In genomic region chr3:63849765-63850346, GRCm38 (mm10) we compare ENCODE assay signal across 14 mouse cellular contexts. TPM values are rescaled to one million over a fixed set of nuclear protein-coding genes. Genes with fewer than 3 reads are reported as not detected.
DNase-seq lines count a peak whose midpoint lies in the region; ATAC-seq and TF ChIP-seq lines count a peak whose summit lies in the region.
"Had no signal": no experiment of that assay in that cellular context is flagged by ENCODE, and none has a peak within 500 bp of the region (broad histone marks: within the 10 kb centered on the region; RNA-seq: fewer than 3 reads in every experiment).

No protein-coding gene starts in this region.

- peak; percentile 56 for DNase-seq in embryo, embryonic 10 days (ENCODE audit: low spot score)
- DNase-seq in embryo, embryonic 11 days: no peak
- peak; percentile 49 for DNase-seq in embryo, embryonic 10.5 days (ENCODE audit: low spot score)
- peak; percentile 30 for DNase-seq in hindbrain, postnatal 0 days (ENCODE audit: low spot score)
- DNase-seq in midbrain, postnatal 0 days (ENCODE audit: low spot score): no peak
- no peak for DNase-seq in lung, postnatal 10 days
- no peak for DNase-seq in c-Kit-positive CD71-positive TER-119-positive erythroid progenitor cells, embryonic 14.5 days (ENCODE audit: low spot score)
- DNase-seq: heart, postnatal 10 days; spleen, adult 18-20 months had no signal

- H3K36me3 ChIP-seq in hindbrain, postnatal 0 days (ENCODE audit: insufficient read depth, low read length): no peaks in the 10 kb centered on the region
- H3K36me3 ChIP-seq in midbrain, postnatal 0 days (ENCODE audit: insufficient read depth, low read length): no peaks in the 10 kb centered on the region
- H3K36me3 ChIP-seq in liver, embryonic 12.5 days: no peaks in the 10 kb centered on the region
- H3K36me3 ChIP-seq: G1E; kidney, embryonic 15.5 days had no signal

- no peaks in the 10 kb centered on the region for H3K27me3 ChIP-seq in hindbrain, postnatal 0 days (ENCODE audit: insufficient read depth, low read length)
- H3K27me3 ChIP-seq in midbrain, postnatal 0 days (ENCODE audit: insufficient read depth, low read length): no peaks in the 10 kb centered on the region
- H3K27me3 ChIP-seq in liver, embryonic 12.5 days (replicated peaks): no peaks in the 10 kb centered on the region
- H3K27me3 ChIP-seq: kidney, embryonic 15.5 days had no signal

- peak overlapping the region; percentile 47 for H3K4me2 ChIP-seq in hindbrain, postnatal 0 days (ENCODE audit: low read depth, low read length)
- peak overlapping the region; percentile 34 for H3K4me2 ChIP-seq in midbrain, postnatal 0 days (ENCODE audit: low read depth, low read length, poor library complexity, severe bottlenecking)
- no peak overlapping the region for H3K4me2 ChIP-seq in liver, embryonic 12.5 days
- H3K4me2 ChIP-seq: kidney, embryonic 15.5 days had no signal

- H3K4me1 ChIP-seq in hindbrain, postnatal 0 days (ENCODE audit: insufficient read depth, low read length): no peaks in the 10 kb centered on the region; the same call in 1 of the 2 replicates
- H3K4me1 ChIP-seq in midbrain, postnatal 0 days (ENCODE audit: insufficient read depth, low read length): no peaks in the 10 kb centered on the region
- H3K4me1 ChIP-seq in liver, embryonic 12.5 days: no peaks in the 10 kb centered on the region

- peak overlapping the region; percentile 18 for H3K4me3 ChIP-seq in hindbrain, postnatal 0 days (ENCODE audit: low read length)
- peak overlapping the region; percentile 10; the same call in 1 of the 2 replicates for H3K4me3 ChIP-seq in midbrain, postnatal 0 days (ENCODE audit: low read depth, low read length)
- no peak overlapping the region for H3K4me3 ChIP-seq in liver, embryonic 12.5 days
- H3K4me3 ChIP-seq: kidney, embryonic 15.5 days had no signal

- H3K9me3 ChIP-seq in hindbrain, postnatal 0 days (ENCODE audit: low read length): no peaks in the 10 kb centered on the region
- H3K9me3 ChIP-seq in midbrain, postnatal 0 days (ENCODE audit: low read length): no peaks in the 10 kb centered on the region
- H3K9me3 ChIP-seq in liver, embryonic 12.5 days (replicated peaks): no peaks in the 10 kb centered on the region
- H3K9me3 ChIP-seq: G1E; kidney, embryonic 15.5 days had no signal

- ATAC-seq in hindbrain, postnatal 0 days: peak; percentile 67; the same call in 1 of the 2 replicates
- ATAC-seq in midbrain, postnatal 0 days (ENCODE audit: low FRiP score): no peak; the same call in 1 of the 2 replicates
- no peak for ATAC-seq in liver, embryonic 12.5 days
- ATAC-seq: activated CD4-positive, CD25-positive, alpha-beta regulatory T cell, adult 4 months had no signal

- WGBS in hindbrain, postnatal 0 days: 21% methylated on average over 10 of the region's 10 CpGs
- WGBS in midbrain, postnatal 0 days: 16% methylated on average over 10 of the region's 10 CpGs
- WGBS in liver, embryonic 12.5 days (ENCODE audit: insufficient replicate concordance): 55% methylated on average over 10 of the region's 10 CpGs

- no peak for TF ChIP-seq CTCF in hindbrain, postnatal 0 days (IDR thresholded peaks at IDR 0.05; ENCODE audit: low read depth)
- no peak for TF ChIP-seq CTCF in midbrain, postnatal 0 days (IDR thresholded peaks at IDR 0.05)

- no peak overlapping the region for H3K9ac ChIP-seq in hindbrain, postnatal 0 days (replicated peaks; ENCODE audit: low read length)
- H3K9ac ChIP-seq in midbrain, postnatal 0 days (replicated peaks; ENCODE audit: low read length, poor library complexity, severe bottlenecking): no peak overlapping the region
- H3K9ac ChIP-seq in liver, embryonic 12.5 days: no peak overlapping the region
- H3K9ac ChIP-seq: kidney, embryonic 15.5 days had no signal

- H3K27ac ChIP-seq in hindbrain, postnatal 0 days: no peak overlapping the region
- no peak overlapping the region for H3K27ac ChIP-seq in midbrain, postnatal 0 days (ENCODE audit: low read depth, low read length)
- no peak overlapping the region for H3K27ac ChIP-seq in liver, embryonic 12.5 days
- H3K27ac ChIP-seq: kidney, embryonic 15.5 days had no signal

RNA-seq across cellular contexts. Expression of gene Plch1, which starts 49.4 kb away (rescaled TPM):
- total RNA-seq in hindbrain, postnatal 0 days (2014; rRNA removed): 10.7 and 11.7 TPM in 2 replicates
- 3.7 and 4.1 TPM in 2 replicates for polyA plus RNA-seq in hindbrain, postnatal 0 days (2015; fragmentation: Nextera tagmentation; extraction: Ambion mirVana)
- 19.2 and 23.5 TPM in 2 replicates for total RNA-seq in midbrain, postnatal 0 days (2014; rRNA removed)
- polyA plus RNA-seq in midbrain, postnatal 0 days (2015; fragmentation: Nextera tagmentation; extraction: Ambion mirVana): 5.4 and 5.6 TPM in 2 replicates
- 0.14 and 0.19 TPM in 2 replicates for polyA plus RNA-seq in liver, embryonic 12.5 days (2016; fragmentation: Nextera tagmentation; extraction: Ambion mirVana)
- total RNA-seq: common myeloid progenitor, adult 5-6 weeks had no signal
- polyA plus RNA-seq: activated CD4-positive, CD25-positive, alpha-beta regulatory T cell, adult 4 months; G1E had no signal

Comparison
In these comparisons a context has a peak if more than half of its experiments do, and no peak if none do; other contexts are left out.
1. DNase-seq: peak in embryo, embryonic 10 days (single experiment), embryo, embryonic 10.5 days (single experiment) and hindbrain, postnatal 0 days (single experiment); none in embryo, embryonic 11 days (single experiment), midbrain, postnatal 0 days (single experiment), lung, postnatal 10 days (single experiment) and c-Kit-positive CD71-positive TER-119-positive erythroid progenitor cells, embryonic 14.5 days (single experiment).